Mouse (Mus musculus) v-Abl transformed pro-B cells (cell line): ENCODE results near the gene Wdr59.

Experiments
- in situ Hi-C, 2 experiments: fragments of 400-800 bp; cut with MboI; formaldehyde crosslinking; loops; one replicate each; pipeline ENCODE4 v1.15.1; 2025; ENCODE audit not compliant: unreplicated experiment in 2 of 2

Wdr59 gene

GRCm38 (mm10) chr8:111435071-111435828 lies 86.6 kb downstream of the Wdr59 start:
- in situ Hi-C loops = loop anchor here in 1 of 2 experiments (5.0 to 10.0 kb wide), 2 partner anchors 93 to 690 kb away; no protein-coding TSS in a partner anchor

- in situ Hi-C loops = no loop called here
These were observed 97.2 kb downstream of the Wdr59 start for GRCm38 (mm10) chr8:111424646-111425045.

- in situ Hi-C loops = no loop called here
These were observed 97.7 kb downstream of the Wdr59 start for GRCm38 (mm10) chr8:111424181-111424580.

GRCm38 (mm10) chr8:111422614-111423013 lies 99.3 kb downstream of the Wdr59 start:
- in situ Hi-C loops = no loop called here

GRCm38 (mm10) chr8:111419171-111419570 lies 102.7 kb downstream of the Wdr59 start:
- in situ Hi-C loops = no loop called here

- in situ Hi-C loops = no loop called here
These were observed 103.3 kb downstream of the Wdr59 start for GRCm38 (mm10) chr8:111418601-111419000.

GRCm38 (mm10) chr8:111417222-111417621 lies 104.7 kb downstream of the Wdr59 start:
- in situ Hi-C loops = no loop called here

GRCm38 (mm10) chr8:111403391-111403790 lies 118.5 kb downstream of the Wdr59 start:
- in situ Hi-C loops = no loop called here
